Mouse (Mus musculus) frontal cortex, adult (tissue): ENCODE data around the gene Atf1.

ENCODE experiments used
- ATAC-seq: cut with Nextera tagmentation; 2 replicates; pipeline ENCODE4 v1.9.2; 2017; ENCODE audit warnings: mild to moderate bottlenecking, moderate library complexity, mixed read lengths; ENCODE audit not compliant: low TSS enrichment

Gene Atf1

DNA sequence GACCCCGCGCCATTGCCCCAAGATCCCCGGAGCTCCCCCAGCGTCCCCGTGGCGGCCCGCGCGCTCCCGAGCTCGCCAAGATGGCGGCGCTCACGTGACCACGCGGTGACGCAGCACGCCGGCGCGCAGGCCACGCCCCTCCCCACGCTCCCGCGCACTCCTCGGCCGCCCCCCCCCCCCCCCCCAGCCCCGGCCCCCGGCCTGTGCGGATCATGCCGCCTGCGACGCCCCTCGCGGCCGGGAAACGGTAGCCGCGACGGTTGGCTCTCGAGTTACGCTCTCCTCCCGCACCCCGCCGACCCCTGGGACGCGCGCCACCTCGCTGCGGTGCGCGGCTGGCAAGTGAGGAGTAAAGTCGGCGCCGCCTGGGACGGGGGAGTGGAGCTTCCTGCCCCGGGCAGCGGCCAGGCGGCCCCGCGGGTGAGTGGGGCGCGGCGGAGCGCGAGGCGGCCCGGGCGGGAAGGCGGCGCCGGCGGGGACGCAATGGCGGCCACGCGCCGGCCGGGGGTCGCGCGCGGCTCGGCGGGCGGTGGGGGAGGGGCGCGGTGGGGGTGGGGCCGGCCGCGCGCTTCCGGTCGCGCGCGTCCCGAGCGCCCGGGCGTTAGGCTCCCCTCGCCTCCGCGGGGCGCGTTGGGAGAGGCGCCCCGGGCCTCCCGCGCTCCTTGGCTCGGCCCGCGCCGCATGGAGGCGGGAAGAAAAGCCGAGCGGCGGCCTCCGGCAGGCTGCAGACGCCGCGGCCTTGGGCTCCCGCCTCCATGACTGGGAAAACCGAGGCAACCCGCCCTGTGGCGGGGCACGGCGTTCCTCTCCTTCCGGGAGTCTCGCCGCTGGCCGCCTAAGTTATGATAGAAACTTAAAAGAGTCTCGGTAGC is at the start of gene Atf1:
Gene Atf1 (plus strand): TSS at position 157 of the 872 bp plus-strand sequence.
- ATAC-seq = peak; percentile 58

DNA sequence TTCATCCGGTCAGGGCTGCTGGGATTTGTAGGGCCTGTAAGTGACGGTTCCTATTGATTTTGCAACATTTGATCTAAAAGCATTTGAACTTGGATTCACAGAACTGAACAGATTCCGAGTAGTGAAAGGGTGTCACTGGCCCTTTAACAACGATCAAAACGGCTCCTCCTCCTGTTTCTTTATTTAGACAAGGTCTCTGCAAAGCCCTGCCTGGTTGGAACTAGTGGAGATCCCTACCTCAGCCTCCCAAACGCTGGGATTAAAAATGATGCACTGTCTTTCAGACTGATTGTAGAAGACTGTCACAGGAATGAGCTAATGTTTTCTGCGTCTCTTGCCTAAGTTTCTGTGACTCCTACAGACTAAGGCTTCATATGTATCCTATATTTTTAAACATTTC is 49.1 kb upstream of the Atf1 start:
- 0 out of 2 replicates have a peak, but pooled peaks have one; percentile 16 for ATAC-seq

DNA sequence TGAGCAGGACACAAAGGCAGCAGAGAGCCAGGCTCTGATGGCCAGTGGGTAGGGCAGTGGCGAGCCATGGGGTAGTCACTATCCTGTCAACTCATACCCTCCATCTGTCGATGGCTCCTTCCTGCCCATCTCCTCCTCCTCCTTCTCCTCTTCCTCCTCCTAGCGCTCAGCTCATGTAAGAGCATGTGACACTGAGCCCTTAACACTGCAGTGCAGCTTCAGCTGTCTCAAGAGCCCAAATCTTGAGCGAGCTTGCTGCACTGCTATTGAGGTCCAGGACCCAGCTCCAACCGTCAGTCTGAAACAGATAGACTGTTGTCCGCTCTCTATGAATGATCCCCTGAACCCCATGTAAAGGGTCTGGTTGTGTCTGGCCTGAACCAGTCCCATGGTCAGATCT is 47.9 kb upstream of the Atf1 start:
- peak; percentile 32; the same call in 1 of the 2 replicates for ATAC-seq

DNA sequence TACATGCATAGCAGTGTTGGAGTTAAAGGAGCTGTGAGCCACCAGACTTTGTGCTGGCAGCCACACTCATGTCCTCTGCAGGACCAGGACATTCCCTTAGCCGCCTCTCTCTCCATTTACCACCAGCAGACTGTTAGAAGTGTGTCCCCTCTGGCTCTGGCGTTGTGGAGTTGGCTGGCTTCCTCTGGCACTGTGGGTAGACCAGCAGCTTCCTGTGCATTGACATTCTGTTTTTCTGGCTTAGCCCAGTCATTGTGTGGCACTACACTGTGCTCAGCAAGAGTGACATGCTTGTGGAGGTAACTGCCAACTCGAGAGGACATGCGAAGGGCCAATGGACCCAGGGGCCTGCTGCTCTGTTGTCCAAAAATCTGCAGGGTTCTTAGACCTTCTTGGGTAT is 47.4 kb upstream of the Atf1 start:
- ATAC-seq = peak; percentile 42; the same call in 1 of the 2 replicates

DNA sequence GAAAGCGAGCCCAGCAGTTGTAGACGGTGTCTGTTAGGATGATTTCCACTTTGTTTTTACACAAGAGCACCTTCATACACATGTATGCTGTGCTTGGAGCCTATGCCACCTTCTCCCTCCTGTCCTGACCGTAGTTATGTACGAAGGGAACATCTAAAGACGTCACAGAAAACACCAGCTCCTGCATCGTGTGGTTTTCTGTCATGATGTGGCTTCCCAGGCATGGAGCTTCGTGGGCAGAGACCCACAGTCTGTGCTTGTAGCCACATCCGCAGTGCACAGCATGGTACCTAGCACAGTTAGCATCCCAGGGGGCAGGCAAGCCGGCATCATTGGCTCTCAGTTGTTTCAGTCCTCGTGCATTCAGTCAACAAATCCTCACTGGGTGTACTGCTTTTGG is 45.8 kb upstream of the Atf1 start:
- no peak for ATAC-seq

DNA sequence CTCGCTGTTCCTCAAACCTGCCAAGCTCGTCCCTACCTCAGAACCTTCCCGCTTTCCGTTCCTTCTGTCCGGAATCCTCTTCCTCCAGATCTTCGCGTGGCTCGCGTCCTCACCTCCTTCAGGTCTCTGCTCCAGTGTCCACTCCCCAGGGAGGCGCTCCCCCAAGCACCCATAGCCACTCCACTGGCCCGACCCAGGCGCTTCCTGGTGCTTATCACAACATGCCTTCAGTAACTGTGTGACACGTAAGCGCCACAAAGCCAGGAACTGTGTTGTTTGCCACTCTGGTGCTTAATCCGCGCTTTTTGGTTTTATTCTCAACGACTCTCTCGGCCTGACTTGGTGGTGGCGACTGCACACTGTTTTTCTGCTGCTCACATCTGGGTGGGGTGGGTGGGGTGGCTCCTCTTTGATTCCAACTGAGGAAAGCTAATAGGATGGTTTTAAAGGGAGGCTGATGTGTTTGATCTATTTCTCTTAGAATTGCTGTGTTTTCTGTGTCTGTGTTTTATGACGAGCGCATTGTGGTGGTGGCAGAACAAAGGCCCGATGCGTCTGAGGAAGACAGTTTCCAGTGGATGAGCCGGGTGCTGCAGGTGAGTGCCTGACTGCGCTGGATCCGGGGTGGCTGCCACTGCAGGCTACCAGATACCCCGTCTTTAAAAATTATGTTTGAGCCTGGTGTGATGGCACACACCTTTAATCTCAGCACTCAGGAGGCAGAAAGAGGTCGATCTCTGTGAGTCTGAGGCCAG is 44.9 kb upstream of the Atf1 start:
- ATAC-seq = no peak

DNA sequence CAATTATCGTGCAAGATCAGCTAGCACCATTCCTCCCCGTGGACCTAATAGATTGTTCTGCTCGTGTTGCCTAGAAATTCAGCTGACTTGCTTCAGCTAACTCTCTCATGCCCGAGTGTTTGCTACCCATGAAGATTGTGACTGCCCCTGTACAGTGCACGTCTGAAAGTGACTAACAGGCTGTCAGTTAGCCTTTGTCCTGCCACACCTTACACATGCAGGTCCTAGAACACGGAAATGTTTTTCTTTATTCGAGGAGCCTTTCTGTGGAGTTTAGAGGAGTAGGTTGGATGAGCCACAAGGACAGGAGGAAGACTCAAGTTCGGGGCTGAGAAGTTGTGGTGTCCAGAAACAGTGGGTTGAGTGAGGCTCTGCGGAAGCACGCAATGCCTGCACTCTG is 44.1 kb upstream of the Atf1 start:
- ATAC-seq = no peak

DNA sequence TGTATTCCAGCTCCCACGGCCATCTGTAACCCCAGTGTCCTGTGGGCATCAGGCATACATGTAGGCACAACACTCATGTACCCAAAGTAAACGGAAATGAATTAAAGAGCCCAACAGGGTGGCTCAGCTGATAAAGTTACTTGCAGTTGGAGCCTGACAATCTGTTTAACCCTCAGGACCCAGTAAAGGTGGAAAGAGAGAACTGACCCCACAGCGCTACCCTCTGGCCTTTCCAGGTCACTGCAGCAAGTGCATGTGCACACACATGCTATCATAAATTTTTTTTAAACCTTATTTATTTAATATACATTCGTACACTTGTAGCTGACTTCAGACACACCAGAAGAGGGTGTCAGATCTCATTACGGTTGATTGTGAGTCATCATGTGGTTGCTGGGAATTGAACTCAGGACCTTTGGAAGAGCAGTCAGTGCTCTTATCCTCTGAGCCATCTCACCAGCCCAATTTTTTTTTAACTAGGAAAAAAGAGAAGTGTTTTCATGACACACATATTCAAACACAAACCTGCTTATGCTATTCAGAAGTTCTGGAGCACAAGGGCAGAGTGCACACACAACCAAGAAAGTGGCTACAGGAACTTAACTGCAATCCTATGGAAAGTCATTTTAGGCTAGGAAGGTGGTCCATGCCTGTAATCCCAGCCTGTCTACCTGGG is 42.7 kb upstream of the Atf1 start:
- no peak for ATAC-seq

DNA sequence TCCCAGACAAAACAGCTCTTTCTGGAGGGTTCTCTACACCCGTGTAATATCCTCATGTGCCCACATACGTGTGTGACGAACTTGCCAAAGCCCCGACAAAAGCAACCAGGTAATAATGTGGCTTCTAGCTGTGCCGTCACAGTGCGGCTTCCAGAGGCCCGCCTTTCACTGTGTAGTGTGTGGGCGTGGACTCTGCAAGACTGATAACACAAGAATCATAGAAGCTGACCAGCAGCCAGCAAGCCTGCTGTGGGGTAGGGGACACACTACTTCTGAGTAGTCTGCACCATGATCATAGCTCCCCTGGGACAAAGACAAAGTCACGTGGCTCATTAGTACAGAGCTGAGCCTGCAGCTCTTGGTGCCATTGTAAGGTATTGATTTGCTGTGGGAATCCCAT is 41.4 kb upstream of the Atf1 start:
- no peak for ATAC-seq

DNA sequence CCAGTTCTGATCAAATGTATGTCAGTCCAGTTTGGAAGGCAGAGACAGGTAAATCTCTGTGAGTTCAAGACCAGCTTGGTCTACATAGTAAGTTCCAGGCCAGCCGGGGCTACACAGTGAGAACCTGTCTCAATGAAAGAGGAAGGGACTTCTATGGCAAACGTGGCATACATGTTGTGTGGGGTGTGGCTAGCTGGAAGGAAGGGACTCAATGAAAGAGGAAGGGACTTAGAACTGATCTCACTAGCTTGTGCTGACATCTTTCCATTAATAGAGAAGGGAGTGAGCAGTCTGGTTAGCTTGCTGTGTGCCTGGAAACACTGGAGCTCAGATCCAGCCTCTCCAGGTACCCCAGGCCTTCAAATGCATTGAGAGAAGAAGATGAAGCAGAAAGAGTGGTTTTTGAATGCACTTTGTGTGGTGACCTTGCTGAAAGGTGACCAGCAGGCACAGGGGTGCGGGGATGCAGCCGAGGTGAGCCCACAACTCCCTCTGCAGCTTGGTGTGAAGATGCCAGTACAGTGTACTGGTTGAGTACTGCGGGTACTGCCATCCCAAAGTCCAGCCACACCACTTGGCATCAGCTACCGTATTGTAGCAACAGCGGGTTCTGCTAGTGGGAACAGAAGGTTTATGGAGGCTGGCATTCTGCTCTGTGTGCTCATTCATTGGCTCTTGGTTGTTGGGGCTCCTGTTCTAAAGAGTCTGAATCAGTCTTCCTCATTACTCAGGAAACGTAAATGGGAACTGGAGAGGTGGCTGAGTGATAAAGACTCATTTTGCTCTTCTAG is 40.5 kb upstream of the Atf1 start:
- peak; percentile 17; the same call in 1 of the 2 replicates for ATAC-seq

DNA sequence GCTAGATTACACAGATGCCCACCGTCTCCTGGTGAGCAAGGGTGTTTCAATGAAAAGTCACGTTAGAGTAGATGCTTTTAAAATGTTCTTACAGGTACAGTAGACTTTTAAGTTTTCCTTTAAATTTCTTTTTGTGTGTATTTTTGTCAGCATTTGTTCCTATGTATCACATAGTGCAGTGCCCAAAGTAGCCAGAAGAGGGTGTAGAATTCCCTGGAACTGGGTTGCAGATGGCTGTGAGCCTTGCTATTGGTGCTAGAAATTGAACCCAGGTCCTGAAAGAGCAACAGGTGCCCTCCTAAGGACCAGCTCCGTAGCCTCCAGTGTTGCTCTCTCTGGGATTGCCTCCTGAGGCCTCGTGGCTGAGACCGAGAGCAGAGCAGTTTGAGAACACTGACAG is 39.1 kb upstream of the Atf1 start:
- ATAC-seq = no peak

DNA sequence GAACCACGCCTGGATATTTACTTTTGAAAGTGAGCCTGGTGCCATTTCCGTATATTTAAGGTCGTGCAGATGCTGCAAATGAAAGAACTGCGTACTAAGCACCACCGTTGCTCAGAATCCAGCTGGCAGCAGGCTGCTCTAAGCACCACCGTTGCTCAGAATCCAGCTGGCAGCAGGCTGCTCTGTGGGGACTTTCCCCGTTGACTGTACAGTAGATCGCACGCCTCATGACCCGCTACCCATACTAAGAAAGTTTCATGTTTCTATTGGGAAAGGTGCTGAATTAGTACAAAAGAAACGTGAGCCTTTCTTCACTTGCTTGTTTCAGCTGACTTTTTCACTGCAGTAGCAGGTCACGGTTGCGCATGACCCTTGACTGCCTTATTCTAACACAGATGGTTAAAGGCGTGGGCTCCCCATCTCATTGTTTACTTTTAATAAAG is 38.6 kb upstream of the Atf1 start:
- 0 out of 2 replicates have a peak, but pooled peaks have one; percentile 8 for ATAC-seq

DNA sequence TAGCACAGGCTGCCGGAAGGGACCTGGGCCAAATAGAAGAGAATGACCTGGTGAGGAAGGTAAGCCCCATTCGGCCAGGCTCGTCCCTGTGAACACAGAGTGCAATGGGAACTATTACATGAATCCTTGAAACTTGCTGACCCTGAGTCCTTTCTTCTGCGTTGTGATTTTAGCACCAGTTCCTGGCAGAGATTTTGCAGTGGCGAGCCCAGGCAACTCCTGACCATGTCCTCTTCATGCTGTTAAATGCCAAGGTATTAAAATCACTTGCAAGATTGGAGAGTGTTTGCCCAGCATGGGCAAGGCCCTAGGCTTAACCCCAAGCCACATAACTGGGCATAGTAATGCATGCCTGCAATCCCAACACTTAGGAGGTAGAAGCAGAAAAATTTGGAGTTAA is 37.5 kb upstream of the Atf1 start:
- no peak for ATAC-seq

DNA sequence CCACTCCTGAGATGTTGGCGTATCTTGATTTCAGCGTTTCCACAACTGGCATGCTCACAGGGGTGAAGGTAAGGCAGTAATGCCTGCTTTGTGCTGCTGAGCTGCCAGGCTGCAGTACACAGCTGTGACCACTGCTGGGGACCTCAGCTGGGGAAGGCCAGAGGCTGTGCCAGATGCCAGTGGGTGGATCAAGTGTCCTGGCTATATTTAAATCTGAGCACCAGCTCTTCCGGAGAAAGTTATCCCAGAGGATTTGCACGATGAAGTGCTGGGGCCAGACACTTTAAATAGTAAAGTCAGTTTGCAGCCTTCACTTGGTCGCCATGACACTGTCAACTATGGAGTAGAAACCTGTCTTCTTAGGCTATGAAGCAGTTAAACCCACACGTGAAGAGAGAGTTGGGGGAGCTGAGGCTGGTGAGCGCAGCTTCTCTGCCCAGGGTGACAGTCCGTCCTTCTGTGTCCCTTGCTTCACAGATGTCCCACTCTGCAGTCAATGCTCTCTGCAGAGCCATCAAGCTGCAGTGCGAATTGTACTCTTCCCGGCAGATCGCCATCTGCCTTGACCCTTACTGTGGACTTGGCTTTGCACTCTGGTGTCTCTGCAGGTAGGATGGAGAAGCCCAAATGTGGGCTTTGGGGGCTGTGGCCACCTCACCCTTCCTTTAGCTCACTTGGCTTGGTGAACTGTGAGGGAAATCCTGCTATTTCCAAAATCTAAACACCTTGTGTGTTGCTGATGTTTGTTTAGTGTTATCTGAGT is 28.5 kb upstream of the Atf1 start:
- peak; percentile 10 for ATAC-seq

DNA sequence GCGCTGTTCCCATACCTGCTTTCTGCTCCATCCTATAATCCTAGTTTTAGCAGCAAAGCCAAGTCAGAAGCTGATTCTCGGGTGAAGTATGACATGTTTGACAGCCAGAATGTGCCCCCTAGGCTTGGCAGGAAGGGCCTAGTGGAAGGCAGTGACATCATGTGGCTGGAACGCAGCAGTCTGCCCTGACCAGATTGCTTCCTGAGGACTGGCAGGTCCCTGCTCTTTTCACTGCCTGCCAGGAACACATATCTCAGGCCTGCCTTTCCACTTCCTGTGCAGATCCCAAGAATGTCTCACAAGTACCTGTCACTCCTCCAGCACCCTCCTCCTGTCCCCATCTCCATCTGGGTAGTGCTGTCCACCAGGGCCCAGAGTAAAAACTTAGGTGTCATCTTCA is 27.8 kb upstream of the Atf1 start:
- no peak for ATAC-seq

DNA sequence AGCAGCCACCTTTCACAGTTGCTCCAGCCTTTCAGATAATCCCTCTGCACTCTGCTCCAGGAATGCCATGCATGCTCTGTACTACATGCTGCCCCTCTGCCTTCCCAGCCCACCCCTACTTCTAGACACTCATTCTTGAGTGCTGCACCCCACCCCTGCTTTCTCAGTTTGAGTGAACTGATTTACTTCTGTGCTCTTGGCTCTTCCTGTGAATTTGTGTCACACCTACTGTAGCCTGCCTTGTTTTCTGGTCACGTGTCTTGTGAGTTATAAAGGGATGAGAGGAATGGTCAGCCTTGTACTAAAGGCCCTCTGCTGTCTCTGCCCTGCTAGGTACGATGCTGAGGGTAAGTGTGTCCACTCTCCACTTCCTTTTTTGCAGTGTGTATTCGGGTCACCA is 25.8 kb upstream of the Atf1 start:
- peak; percentile 7; the same call in 1 of the 2 replicates for ATAC-seq

DNA sequence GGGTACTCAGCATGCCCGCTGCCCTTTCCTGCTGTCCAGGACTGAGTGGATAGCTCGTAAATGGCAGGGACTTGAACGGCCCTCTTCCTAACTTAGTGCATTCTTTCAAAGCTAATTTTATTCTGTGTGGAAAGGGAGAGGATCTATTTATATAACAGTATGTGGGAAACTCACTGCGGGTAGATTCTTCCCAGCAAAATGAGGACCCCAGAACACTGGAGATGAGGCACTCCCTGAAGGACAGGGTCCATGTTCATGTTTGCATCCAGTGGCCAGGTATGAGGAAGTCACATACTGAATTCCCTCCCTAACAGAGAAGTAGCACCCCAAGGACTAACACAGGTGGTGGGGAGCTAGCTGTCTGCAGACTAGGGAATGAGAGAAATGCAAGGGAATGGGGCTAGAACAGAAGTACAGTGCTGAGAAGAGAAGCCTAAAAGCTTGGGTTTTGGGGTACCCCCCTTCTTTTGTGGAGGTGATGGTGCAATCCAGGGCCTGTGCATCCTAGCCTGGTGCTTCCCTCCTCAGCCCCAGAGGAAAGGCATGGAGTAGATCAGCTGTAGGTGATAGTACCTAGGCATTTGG is 25.1 kb upstream of the Atf1 start:
- peak; percentile 51 for ATAC-seq

DNA sequence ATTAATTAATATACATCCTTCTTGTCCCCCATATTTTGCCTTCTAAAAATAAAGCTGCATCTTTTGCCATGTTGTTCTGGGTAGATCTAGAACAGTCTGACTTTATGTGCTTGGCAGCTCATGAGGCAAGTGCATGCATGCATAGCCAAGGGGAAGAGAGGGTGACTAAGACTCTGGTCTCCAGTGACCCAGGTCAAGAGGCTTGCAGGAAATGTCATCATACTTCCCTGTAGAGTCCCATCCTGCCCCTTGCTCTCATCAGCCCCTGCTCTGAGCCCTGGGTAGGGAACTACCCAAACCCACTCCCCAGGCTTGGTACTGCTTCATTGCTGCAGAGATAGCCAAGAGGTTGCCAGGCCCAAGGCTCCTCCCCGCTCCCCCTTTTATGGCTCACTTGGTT is 23.0 kb upstream of the Atf1 start:
- no peak for ATAC-seq

DNA sequence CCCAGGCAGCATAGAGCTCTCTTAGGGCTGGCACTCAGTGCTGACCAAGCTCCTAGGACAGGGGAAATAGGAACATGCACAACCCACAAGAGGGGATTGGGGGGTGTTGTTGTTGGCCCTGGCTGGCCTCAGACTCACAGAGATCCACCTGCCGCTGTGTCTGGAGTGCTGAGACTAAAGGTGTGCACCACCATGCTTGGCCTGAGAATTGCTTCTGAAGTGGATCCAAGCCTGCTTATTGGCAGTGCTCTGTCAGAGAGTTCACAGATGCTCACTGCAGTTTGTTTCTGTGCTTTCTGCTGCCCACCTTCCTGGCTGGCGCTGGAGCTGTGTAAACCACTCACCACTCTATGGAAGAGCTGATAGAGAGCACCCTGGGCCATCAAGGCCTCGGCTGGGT is 17.6 kb upstream of the Atf1 start:
- no peak for ATAC-seq

DNA sequence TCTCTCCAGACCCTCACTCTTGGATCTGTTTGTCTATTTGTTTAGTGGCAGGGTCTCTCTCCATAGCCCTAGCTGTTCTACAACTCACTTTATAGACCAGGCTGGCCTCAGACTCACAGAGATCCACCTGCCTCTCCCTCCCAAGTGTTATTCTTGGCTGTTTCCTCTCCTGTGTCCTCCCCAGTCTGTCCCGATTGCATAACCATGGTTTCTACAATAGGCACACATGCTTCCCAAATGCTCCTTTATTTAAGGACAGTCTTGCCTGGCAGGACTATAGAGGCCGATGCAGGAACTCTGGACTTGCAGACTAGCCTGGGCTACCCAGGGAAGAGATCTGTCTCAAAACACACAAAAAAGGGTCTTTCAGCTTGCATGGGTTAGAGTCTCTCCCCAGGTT is 14.3 kb upstream of the Atf1 start:
- peak; percentile 62 for ATAC-seq
